Mouse (Mus musculus) lung, postnatal 10 days (tissue): Measurements from ENCODE around the gene Rack1.

ENCODE experiments used
- DNase-seq: peaks from one replicate; pipeline ENCODE4 v3.0.0; 2021

Gene Rack1

GRCm38 (mm10) chr11:48796290-48796689 is 3.8 kb upstream of the Rack1 start:
- no peak for DNase-seq

- DNase-seq, result no peak
These were observed 2.8 kb upstream of the Rack1 start for GRCm38 (mm10) chr11:48797287-48797686.

- no peak for DNase-seq
These were observed 1.8 kb upstream of the Rack1 start for GRCm38 (mm10) chr11:48798308-48798707.

GRCm38 (mm10) chr11:48798984-48799920 is 880 bp upstream of the Rack1 start:
- no peak for DNase-seq

- DNase-seq, result no peak
These were observed 2.0 kb downstream of the Rack1 start for GRCm38 (mm10) chr11:48801831-48802772.

- no peak for DNase-seq
These were observed 3.9 kb downstream of the Rack1 start for GRCm38 (mm10) chr11:48803988-48804387.

- no peak for DNase-seq
These were observed 4.8 kb downstream of the Rack1 start for GRCm38 (mm10) chr11:48804922-48805321.

GRCm38 (mm10) chr11:48806856-48807562 is 6.9 kb downstream of the Rack1 start:
- no peak for DNase-seq

- DNase-seq, result no peak
These were observed 7.6 kb downstream of the Rack1 start for GRCm38 (mm10) chr11:48807563-48808303.

- no peak for DNase-seq
These were observed 8.1 kb downstream of the Rack1 start for GRCm38 (mm10) chr11:48808304-48808646.

GRCm38 (mm10) chr11:48808737-48809433 is 8.8 kb downstream of the Rack1 start:
- peak; percentile 67 for DNase-seq

GRCm38 (mm10) chr11:48809434-48809830 is 9.3 kb downstream of the Rack1 start:
- DNase-seq, result no peak

- no peak for DNase-seq
These were observed 10.0 kb downstream of the Rack1 start for GRCm38 (mm10) chr11:48810142-48810541.

GRCm38 (mm10) chr11:48813782-48814181 is 13.7 kb downstream of the Rack1 start:
- DNase-seq, result no peak

- no peak for DNase-seq
These were observed 15.7 kb downstream of the Rack1 start for GRCm38 (mm10) chr11:48815851-48816250.

- peak; percentile 66 for DNase-seq
These were observed 16.2 kb downstream of the Rack1 start for GRCm38 (mm10) chr11:48816281-48816781.

GRCm38 (mm10) chr11:48816800-48817665 is 16.9 kb downstream of the Rack1 start, which contains the start of gene Trim41:
Gene Trim41 (minus strand): TSS chr11:48817353.
- peak; percentile 100 for DNase-seq

- DNase-seq, result no peak
These were observed 17.7 kb downstream of the Rack1 start for GRCm38 (mm10) chr11:48817794-48818193.

GRCm38 (mm10) chr11:48818346-48818745 is 18.2 kb downstream of the Rack1 start:
- DNase-seq, result peak; percentile 88
